Mouse (Mus musculus): ENCODE data around the gene Sf3a2.

DNA sequence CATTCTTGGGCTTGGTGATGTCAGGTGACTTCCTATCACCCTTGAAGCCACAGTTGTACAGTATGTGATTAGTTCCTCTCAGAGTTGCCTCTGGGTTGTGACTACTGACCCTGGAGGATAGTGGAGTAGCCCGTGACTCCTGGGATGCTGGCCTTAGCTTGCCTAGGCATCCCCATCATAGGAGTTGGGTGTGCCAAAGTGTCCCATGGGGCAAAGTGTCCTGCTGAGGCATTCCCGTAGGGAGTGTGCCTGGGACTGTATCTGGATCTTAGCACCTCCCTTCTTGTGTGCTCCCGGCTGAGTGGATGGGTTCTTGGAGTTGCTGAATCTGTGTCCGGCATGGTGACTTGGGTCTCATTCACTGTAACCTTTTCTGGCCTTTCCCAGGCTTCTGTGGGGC is 23.0 kb upstream of the Sf3a2 start:
- no peak for TF ChIP-seq CTCF (IDR thresholded peaks at IDR 0.05; ENCODE audit: borderline replicate concordance, control insufficient read depth, extremely low read depth, insufficient read depth, low read length, poor library complexity)
- no peak for TF ChIP-seq POLR2A (IDR thresholded peaks at IDR 0.05; ENCODE audit: control insufficient read depth, extremely low read depth, insufficient read depth, low read length, poor library complexity)

Measured in thymus, adult 2 months (tissue).